Mouse (Mus musculus) frontal cortex, adult (tissue): ENCODE measurements around the gene Stim2.

Source experiments
- ATAC-seq: cut with Nextera tagmentation; 2 replicates; pipeline ENCODE4 v1.9.2; 2017; ENCODE audit warnings: mild to moderate bottlenecking, moderate library complexity, mixed read lengths; ENCODE audit not compliant: low TSS enrichment

Gene Stim2

DNA sequence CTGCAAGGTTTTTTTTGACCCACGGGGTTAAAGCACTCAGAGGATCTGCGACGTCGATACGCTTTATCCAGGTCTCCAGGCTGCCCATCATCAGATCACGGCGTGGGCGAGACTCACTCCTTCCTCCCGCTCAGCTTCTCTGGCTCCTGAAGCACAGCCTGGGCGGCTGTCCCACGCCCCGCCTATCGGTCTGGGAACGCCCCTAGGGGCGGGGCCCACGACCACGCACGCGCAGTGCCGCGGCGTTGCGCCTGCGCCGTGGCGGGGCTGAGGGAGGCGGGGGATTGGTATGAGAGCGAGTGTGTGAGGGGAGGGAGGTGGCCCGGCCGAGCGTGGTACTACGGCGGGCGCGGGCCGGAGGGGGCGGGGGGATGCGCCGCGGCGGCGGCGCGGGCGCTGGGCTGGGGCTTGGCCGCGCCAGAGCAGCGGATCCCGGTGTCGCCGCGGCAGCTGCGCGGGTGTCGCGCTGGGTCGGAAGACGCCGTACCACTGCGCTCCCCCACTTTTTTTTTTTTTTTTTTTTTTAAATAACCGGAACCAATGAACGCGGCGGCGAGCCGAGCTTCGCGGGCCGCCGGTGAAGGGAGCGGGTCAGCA lies at the start of gene Stim2:
Gene Stim2, plus strand, starts transcription at position 354 of the 597 bp plus-strand sequence.
- ATAC-seq, result peak; percentile 77

DNA sequence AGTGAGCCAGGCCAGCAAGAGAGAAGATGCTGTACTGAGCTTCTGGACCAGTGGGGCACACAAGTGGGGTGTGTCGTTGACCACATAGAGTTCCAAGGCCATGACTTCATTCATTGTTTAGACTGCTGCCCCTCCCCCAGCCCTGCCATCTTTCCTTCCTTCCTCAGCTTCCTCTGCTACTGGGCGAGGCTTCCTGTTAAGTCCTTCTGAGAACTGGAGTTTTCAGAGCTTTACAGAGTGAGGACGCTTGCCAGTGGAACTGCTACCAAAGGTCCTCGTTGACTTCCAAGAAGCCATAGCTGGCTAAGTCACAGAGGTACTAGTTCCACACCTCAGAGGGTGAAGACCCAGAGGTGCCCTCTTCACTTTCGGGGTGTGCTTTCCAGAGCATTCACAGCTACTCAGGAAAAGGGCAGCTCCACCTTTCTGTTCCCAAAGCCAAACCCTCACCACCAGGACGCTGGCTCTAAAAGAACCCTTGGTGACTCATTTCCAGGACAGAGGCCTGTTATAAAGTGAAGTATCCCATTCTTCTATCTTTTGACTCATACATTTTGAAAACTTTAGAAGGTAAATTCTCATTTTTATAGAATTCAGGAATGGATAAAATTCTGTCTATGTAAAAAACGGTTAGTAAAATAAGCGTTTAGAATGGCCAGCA lies 49.6 kb upstream of the Stim2 start:
- ATAC-seq, result no peak

DNA sequence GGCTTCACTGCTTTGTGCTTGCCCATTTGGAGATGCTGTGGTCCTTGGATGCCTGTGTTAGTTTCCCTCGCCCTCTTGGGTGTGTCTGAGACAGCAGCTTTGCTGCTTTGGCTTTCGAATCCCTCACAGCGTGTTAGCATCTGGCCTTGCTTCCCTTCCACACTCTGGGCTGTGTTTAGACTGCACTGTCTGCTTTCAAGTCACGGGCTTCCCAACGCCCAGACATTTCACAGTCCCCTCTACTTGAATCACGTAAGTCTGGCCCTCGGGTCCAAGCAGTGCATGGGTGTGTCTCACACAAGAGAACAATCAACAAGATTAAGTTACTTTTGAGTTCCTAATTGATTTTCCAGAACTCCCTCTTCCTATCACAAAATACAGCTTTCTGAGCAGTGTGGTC lies 48.1 kb upstream of the Stim2 start:
- no peak for ATAC-seq

DNA sequence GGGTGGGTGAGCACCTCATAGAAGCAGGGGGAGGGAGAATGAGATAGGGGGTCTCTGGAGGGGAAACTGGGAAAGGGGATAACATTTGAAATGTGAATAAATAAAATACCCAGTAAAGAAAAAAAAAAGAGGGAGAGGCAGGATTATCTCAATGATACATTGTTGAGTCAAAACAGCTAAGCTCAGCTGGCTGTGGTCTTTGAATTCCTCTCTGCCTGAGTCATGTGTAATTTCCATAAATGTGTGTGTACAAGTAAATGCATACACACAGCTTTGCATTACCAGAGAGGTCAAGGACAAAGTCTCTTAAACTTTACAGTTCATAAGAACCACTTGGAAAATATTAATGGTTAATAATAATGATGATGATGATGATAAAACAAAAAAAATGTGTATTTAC lies 45.1 kb upstream of the Stim2 start:
- ATAC-seq, result no peak

DNA sequence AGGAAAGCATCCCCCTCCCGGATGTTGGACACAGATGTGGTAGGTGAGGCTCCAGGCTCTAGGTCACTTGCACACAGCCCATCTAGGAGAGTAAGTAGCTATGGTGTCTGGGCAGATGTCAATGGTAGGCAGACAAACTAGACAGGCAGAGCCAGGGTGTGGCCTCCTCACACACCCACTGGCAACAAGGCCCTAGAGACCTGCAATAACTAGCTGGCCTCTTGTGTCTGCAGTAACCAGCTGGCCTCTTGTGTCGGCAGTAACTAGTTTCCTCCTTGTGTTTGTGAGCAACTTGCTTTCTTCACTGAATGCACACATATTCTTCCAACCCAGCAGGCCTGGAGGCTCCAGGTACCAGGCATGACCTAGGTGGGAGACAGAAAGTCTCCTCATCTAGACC lies 44.5 kb upstream of the Stim2 start:
- ATAC-seq, result no peak

DNA sequence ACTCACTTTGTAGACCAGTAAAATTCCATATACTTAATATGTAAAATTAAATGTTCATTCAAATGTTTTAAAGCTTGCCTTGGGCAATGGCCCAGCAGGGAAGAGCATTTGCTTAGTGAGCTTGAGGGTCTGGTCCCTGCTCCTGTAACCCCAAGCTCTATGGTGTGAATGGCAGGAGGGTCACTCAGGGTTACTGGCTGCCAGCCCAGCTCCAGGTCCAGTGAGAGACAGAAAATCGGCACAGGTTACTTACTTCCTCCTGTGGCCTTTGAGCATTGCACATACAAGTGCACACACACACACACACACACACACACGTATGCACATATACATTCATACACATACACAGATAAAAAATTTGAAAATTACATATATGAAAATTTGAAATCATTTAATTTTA lies 42.3 kb upstream of the Stim2 start:
- no peak for ATAC-seq

DNA sequence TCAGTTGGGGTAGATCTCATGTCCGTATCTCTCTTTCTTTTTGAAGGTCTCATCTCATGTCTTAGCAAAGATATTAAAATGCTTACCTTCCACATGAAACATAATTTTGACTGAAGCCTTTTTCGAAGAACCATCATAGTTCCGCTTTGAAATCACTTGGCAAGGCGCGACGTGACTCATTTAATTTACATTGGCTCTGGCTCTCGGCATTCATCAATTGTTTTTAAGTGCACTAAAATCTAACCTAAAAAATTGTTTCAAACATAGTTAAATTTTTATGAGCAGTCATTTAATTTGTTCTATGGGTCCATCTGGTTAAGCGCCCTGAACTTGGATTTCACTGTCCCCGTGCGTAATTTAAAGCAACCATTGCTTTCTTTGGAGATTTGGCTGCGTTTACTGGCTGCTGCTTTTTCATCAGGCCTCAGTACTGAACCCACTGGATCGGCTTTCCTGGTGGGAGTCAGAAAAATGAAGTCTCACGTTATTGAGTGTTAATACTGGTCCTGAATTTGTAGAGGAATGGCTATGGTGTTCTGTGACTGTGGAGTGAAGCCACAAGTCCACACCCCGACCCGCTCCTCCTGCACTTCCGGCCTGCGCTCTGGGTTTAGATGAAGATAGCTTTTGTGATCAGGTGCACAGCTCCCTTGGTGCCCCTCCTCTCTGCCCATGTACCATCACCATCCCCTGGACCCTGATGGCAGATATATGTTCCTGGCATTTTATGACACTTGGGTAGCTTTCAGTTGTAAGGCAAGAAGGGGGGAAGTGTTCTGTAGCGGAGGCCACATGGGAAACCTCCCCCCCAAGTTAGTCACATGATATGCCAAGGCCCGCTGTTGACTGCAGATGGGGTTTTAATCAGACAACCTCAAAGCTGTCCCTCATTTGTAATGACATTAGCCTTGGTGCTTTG lies 41.6 kb upstream of the Stim2 start:
- no peak for ATAC-seq

DNA sequence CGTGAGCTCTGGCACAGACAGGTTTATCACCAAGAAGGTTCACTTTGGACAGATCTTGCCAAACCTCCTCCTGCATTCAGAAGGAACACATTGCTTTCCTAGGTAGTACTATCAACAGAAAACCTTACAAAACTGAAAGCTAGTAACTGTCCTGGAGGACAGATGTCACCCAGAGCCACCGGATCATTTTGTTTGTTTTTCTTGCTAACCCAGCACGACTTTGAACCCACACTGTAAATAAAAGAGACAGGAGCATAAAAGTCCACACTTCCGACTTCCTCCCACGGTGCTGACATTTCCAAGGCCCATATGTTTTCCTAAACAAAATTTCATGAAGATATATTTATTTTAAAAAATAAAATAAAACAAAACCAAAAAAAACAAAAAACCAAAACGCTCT lies 41.0 kb upstream of the Stim2 start:
- ATAC-seq, result no peak

DNA sequence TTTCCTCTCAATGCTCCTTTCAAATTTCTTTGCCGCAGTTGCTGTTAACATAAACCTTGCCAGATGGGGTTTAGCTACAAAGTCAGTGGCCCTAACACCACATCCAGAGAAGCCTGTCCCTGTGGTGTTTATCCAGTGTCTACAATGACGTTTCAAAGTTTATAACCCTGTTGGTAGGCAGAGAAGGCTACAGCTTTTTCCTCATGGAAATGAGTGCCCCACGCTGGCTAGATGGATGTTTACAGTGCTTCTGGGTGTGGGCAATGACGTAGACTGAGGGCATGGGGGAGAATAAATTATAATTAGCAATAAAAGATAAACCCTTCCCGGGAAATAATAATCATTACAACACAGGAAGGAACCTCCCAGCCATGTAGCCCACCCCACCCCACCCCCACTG lies 37.1 kb upstream of the Stim2 start:
- ATAC-seq, result no peak

DNA sequence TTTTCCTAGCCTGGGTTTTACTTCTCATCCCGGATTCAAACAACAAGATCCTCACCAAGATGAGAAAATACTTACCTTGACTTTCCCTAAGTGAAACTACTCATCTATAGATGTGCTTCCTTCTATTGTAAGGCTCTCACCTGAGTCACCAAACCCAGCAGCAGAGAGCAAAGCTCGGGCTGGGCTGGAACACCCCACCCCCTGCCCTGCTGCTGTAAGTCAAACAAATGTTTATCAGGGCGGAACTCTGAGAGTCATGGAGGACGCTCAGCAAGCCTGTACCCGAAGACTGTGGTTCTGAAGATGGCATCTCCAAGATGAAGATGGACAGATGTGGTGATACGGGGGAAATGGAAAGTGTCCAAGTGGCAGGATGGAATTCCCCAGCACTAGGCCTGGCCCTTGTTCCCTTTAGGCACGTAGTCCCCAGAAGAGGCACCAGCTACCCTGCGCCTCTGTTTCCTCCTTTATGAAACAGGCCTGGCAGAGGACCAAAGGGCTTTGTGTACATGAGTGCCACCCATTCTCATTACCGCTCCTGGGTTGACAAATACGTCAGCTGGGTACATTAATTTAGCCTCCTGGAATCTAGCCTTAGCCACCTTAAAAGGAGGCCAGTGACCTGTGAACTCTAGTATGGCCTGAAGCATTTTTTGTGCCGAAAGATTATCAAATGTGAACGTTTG lies 36.3 kb upstream of the Stim2 start:
- ATAC-seq, result no peak

DNA sequence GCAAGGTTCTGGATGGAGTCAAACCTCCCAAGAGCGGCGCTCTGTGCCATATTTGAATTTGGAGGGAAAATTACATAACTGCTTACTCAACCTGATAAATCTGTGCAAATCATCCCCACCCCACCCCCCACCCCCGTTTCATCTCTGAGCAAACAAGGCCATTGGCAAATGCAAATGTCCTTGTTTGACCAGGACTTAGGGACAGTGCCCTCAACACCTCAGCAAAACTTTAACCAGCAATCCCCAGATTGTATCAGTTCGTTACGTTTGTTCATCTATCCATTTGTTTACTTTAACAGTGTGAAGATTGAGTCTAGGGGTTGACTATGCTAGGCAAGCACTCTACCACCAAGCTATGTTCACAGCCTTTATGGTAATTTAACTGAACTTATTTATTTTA lies 32.6 kb upstream of the Stim2 start:
- ATAC-seq, result no peak

DNA sequence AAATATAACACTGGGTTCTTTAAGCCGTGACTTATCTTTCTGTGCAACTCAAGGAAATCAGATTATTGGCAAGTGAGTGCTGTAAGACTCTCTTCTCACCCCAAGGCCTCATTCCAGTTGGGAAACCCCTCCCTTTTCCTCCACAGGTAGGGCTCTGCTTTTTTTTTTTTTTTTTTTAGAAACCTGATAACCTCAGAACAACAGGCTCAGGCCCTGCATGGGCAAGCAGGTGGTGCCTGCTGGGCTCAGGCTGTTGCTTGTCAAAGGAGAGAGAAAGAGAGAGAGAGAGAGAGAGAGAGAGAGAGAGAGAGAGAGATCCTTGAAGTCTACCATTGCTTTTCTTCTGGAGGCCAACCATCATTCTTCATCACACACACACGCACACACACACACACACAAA lies 30.7 kb upstream of the Stim2 start:
- ATAC-seq, result no peak

DNA sequence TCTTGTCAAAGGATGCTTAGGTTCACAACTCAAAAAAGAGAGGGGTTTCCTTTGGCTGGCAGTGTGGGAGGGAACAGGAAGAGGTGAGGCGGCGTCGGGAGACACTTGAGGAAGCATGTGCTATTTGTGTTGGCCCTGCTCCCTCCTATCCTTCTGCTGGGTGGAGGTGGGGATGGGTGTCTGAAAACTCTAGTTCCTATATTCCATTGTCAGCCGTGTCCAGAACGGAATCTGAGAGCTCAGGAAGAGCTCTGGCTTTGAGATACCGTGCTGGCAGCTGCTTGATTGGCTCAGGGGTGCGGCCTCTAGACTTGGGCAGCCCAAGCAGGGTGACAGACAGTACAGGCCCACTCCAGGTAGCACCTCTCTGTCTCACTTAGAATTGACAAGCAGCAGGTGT lies 28.1 kb upstream of the Stim2 start:
- ATAC-seq, result peak; percentile 58; the same call in 1 of the 2 replicates

DNA sequence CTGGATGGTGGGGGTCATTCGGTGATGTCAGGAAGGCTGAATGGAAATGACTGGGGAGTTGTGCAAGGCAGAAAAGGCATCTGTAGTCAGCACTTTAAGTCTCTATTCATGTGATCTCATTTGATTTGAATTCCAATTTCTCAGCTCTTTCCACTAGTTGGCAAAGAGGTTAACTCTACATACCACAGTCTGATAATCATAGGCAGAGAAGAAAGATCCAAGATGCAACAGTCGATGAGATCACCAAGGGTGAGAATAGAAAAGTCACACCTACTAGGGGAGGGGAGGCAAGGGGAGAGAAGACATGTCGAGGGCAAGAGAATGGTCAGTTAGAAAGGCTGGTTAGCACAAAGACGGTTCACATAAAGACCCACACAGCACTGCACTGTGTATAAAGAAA lies 27.1 kb upstream of the Stim2 start:
- no peak for ATAC-seq

DNA sequence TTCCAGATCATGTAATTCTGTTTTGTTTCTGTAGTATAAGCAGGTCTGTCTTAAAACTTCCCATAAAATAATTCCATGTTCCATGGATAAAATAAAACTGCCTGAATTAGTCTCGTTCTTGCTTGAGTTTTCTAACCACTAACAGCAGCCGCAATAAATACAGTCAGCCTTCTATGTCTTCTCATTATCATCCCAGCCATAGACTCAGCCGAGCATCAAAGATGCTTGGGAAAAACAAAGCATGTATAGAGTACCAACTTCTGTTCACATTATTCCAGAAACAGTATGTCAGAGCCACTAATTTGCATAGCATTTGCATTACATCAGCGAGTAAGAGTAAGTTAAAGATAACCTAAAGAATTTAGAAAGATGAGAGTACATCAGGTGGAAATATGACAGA lies 25.4 kb upstream of the Stim2 start:
- ATAC-seq, result peak; percentile 80

DNA sequence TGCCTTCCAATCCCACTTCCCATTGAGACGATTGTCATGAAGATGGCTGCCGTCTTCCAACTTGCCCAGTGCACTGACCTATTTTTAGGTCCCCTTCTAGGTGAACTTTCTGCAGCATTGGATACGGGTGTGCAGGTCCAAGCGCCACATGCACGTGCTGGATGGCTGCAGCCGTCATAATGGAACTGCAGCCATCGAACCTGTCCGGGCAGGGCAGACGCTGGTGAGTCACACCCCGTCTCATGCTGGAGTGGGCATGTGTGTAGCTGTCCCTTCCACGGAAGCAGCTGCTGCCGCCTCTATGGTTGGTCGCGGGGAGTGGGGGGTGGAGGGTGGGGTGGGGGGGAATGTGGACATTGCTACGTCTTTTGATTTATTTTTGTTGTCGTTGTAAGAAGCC lies 21.8 kb upstream of the Stim2 start:
- ATAC-seq, result peak; percentile 62; the same call in 1 of the 2 replicates

DNA sequence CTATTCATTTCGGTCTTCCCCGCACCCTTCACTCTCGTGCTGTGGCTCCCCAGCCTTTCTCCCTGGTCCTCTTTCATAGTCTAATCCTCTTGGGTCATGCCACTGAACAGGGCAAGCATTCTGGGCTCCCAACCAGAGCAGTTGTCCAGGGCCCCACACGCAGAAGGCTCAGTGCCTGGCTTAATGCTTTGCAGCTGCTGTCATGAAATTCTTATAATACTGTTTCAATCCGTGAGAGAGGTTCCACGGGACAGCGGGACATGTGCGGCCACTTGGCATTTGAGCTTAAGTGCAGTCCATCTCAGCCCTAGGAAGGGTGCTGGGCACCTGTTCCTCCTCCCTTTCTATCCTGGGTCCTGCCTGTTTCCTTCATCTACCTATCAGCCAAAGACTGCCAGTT lies 21.2 kb upstream of the Stim2 start:
- ATAC-seq, result 0 out of 2 replicates have a peak, but pooled peaks have one; percentile 27

DNA sequence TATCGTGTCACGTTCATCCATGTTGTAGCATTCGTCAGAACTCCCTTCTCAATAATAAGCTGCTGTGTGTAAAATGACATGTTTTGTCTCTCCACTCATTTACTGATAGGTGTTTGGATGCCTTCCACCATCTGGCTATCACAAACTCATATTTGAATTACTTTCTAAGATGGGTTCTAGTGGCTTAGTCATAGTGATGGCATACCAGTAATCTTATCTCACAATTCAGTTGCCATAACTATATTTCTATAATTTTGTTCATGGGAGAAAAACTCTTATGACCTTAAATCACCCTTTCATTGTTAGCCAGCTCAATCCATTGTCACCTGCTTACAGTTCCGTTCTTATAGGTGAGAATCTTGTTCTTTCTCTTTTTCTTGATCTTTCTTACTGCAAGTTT lies 14.9 kb upstream of the Stim2 start:
- no peak for ATAC-seq

DNA sequence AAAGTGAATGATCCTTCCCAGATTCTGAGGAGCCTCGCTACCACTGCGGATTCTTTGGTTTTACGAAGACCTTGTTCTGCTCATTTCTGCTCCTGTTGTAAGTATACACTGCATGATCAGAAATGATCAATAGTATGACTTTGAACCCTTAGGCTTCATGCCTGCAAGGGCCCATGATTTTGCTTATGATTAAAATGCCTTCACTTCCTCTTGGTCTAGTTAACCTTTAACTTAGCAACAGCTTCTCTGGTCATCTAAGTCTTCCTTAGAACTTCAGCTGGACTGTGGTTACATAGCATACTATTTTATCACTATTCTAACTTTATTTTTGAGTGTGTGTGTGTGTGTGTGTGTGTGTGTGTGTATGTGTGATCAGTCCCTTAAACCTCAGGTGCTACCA lies 12.7 kb upstream of the Stim2 start:
- ATAC-seq, result no peak

DNA sequence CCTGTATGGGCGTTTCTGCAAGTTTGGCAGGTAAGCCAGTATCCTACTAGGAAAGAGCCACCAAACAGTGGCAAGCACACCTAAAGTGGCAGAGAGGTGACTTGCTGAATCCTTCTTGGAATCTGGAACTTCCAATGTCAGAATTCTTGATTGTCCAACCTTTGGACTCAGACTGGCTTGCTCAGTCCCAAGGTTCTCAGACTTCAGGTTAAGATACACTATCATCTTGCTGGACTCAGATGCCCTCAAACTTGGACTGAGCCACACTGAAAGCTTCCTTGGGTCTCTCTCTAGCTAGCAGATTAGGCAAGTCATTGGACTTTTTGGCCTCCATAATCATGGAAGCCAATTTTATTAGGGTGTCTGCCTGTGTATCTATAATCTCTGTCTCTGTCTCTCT lies 10.8 kb upstream of the Stim2 start:
- ATAC-seq, result no peak

DNA sequence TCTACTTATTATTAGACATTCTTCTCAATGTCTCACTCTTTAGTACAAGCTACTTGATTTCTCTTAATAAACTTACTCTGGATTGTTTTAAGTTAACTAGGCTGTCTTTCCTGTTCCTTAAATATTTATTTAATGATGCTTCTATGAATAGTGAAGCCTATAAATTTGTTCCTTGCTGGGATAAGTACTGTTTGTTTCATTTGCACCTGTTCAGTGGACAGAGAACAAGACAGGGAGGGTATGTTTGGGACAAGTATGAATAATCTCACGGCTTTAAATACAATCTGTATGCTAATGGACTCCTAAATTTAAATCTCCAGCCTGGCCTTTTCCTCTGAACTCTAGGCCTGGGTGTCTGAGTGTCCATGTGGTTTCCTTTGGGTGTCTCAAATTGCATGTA lies 10.2 kb upstream of the Stim2 start:
- ATAC-seq, result no peak

DNA sequence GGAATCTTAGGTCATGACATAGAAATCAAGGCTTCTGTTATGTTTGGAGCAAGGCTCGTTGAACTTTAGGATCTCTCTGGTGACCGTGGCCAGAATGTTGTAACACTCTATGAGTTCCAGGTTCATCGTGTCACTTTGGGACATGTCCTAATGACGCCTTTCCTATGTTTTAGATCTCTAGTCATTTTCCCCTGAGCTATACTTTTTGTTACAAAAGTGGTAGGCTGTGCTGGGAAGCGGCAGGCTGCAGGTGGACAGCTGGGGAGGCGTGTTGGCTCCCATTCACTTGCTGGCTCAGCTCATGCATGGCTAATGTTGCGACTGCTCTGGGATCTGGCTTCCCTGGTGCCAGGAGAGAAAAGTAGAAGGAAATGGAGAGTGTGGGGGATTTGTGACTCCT lies 5.7 kb upstream of the Stim2 start:
- ATAC-seq, result peak; percentile 90
